ENCODE assay signal across 18 mouse cellular contexts in genomic region chr2:49420396-49420795, GRCm38 (mm10). TPM values are rescaled to one million over a fixed set of nuclear protein-coding genes. Genes with fewer than 3 reads are reported as not detected.
DNase-seq lines count a peak whose midpoint lies in the region; ATAC-seq and TF ChIP-seq lines count a peak whose summit lies in the region.
"Had no signal": no experiment of that assay in that cellular context is flagged by ENCODE, and none has a peak within 500 bp of the region (broad histone marks: within the 10 kb centered on the region; RNA-seq: fewer than 3 reads in every experiment).

No protein-coding gene starts in this region.

- intact Hi-C loops in heart, postnatal 36 days (cut with DNase I): no loop called here

- peak; percentile 28 to 39 for DNase-seq in layer of hippocampus, adult 2 months (ENCODE audit: low spot score in 2 of 2)
- no peak for DNase-seq in layer of hippocampus, postnatal 10 days (ENCODE audit: low spot score in 2 of 2)
- peak; percentile 29 for DNase-seq in layer of hippocampus, adult 9-10 months (ENCODE audit: low spot score)
- DNase-seq in urinary bladder, postnatal 25 days (ENCODE audit: low spot score): no peak
- no peak for DNase-seq in heart, postnatal 36 days
- DNase-seq: adrenal gland, adult 8-10 months; adrenal gland, postnatal 36 days; cerebellum, adult 11 months; cerebellum, adult 8-10 months; cerebellum, postnatal 25 days; gastrocnemius, postnatal 14 days; heart, postnatal 10 days had no signal

- no peak overlapping the region for H3K4me3 ChIP-seq in layer of hippocampus, adult 2 months
- H3K4me3 ChIP-seq: embryonic facial prominence, embryonic 12.5 days; forebrain, embryonic 15.5 days; heart, embryonic 10.5 days; hindbrain, embryonic 13.5 days had no signal

- no peak for TF ChIP-seq CTCF in layer of hippocampus, adult 2 months (conservative IDR thresholded peaks at IDR 0.05)

- ATAC-seq in granulocyte monocyte progenitor cell, adult 5-6 weeks (replicated peaks; ENCODE audit: poor library complexity, severe bottlenecking): peak; percentile 15; the same call in 1 of the 2 replicates
- ATAC-seq: forebrain, embryonic 15.5 days; hindbrain, postnatal 0 days had no signal

- H3K27ac ChIP-seq in layer of hippocampus, adult 2 months: no peak overlapping the region
- H3K27ac ChIP-seq: embryonic facial prominence, embryonic 12.5 days; forebrain, embryonic 15.5 days; heart, embryonic 10.5 days; hindbrain, embryonic 13.5 days; hindbrain, postnatal 0 days had no signal

RNA-seq across cellular contexts. Expression of gene Epc2, which starts 30.9 kb away (rescaled TPM):
- total RNA-seq in layer of hippocampus, adult 2 months (2021): 10 to 100 TPM; 51.4 to 62.7 TPM
- total RNA-seq in layer of hippocampus, postnatal 10 days (2021): 10 to 100 TPM; 45.7 to 47.3 TPM
- 17.1 and 23.9 TPM in 2 replicates for total RNA-seq in granulocyte monocyte progenitor cell, adult 5-6 weeks (2014; fragmentation: Nextera tagmentation)
- 28.3 and 30.8 TPM in 2 replicates for total RNA-seq in granulocyte monocyte progenitor cell, adult 5-6 weeks (2017)
- total RNA-seq in heart, postnatal 36 days (2021): 10 to 100 TPM; 19.9 to 22.6 TPM

Comparison
In these comparisons a context has a peak if more than half of its experiments do, and no peak if none do; other contexts are left out.
1. DNase-seq: peak in layer of hippocampus, adult 2 months (2 of 2) and layer of hippocampus, adult 9-10 months (single experiment); none in layer of hippocampus, postnatal 10 days (0 of 2), urinary bladder, postnatal 25 days (single experiment) and heart, postnatal 36 days (0 of 2).